Mouse (Mus musculus) megakaryocyte progenitor cell, adult 5-6 weeks (primary cell): ENCODE measurements around the gene Gpr143. TPM values are rescaled to one million over a fixed set of nuclear protein-coding genes. Genes with fewer than 3 reads are reported as not detected.

Experiments used
- ATAC-seq: replicated peaks from 2 replicates; pipeline ENCODE4 v1.8.0; 2016; ENCODE audit warnings: mild to moderate bottlenecking, moderate TSS enrichment, inconsistent platforms; ENCODE audit not compliant: poor library complexity
- total RNA-seq, 2 experiments: library from RNA; stranded (forward) in 1 of 2; stranded (reverse) in 1 of 2; fragments of 157-497, 149-512 nt in 1 of 2; fragments of 200-1000 nt in 1 of 2; gene quantifications; 2 replicates each; pipeline versions ENCODE4 v1.2.3 to v1.2.4; 2015 to 2017

Gpr143 gene
- total RNA-seq (2015) (not detected in 2 replicates), total RNA-seq (2017) (not detected in 2 replicates)

- ATAC-seq = no peak
These were observed at the start of gene Gpr143 for GRCm38 (mm10) chrX:152781720-152782403. Gpr143 (plus strand) TSS chrX:152781921.

- no peak for ATAC-seq
These were observed 46.4 kb upstream of the Gpr143 start for GRCm38 (mm10) chrX:152735283-152735682.

- ATAC-seq = no peak
These were observed 43.5 kb upstream of the Gpr143 start for GRCm38 (mm10) chrX:152738191-152738590.

GRCm38 (mm10) chrX:152738759-152739368 is 42.9 kb upstream of the Gpr143 start:
- no peak for ATAC-seq

- ATAC-seq = no peak
These were observed 38.1 kb upstream of the Gpr143 start for GRCm38 (mm10) chrX:152743642-152744041.

- ATAC-seq = no peak
These were observed 35.8 kb upstream of the Gpr143 start for GRCm38 (mm10) chrX:152745925-152746324.

- ATAC-seq = no peak
These were observed 25.9 kb upstream of the Gpr143 start for GRCm38 (mm10) chrX:152755819-152756218.

- no peak for ATAC-seq
These were observed 25.4 kb upstream of the Gpr143 start for GRCm38 (mm10) chrX:152756293-152756692.

GRCm38 (mm10) chrX:152762437-152762836 is 19.3 kb upstream of the Gpr143 start:
- ATAC-seq = no peak

GRCm38 (mm10) chrX:152762855-152763254 is 18.9 kb upstream of the Gpr143 start:
- ATAC-seq = no peak

GRCm38 (mm10) chrX:152764171-152764570 is 17.6 kb upstream of the Gpr143 start:
- ATAC-seq = no peak

GRCm38 (mm10) chrX:152768891-152769599 is 12.7 kb upstream of the Gpr143 start, which contains the start of gene Shroom2:
Shroom2 (minus strand) TSS chrX:152769465.
- ATAC-seq = no peak

GRCm38 (mm10) chrX:152769600-152770157 is 12.0 kb upstream of the Gpr143 start:
- no peak for ATAC-seq

GRCm38 (mm10) chrX:152788129-152788528 is 6.4 kb downstream of the Gpr143 start:
- no peak for ATAC-seq

- ATAC-seq = no peak
These were observed 6.9 kb downstream of the Gpr143 start for GRCm38 (mm10) chrX:152788611-152789010.

GRCm38 (mm10) chrX:152805317-152805716 is 23.6 kb downstream of the Gpr143 start:
- no peak for ATAC-seq

GRCm38 (mm10) chrX:152813339-152813738 is 31.6 kb downstream of the Gpr143 start:
- no peak for ATAC-seq

GRCm38 (mm10) chrX:152818996-152819395 is 37.3 kb downstream of the Gpr143 start:
- ATAC-seq = no peak

- peak; percentile 57 for ATAC-seq
These were observed 49.4 kb downstream of the Gpr143 start for GRCm38 (mm10) chrX:152831003-152831550.

GRCm38 (mm10) chrX:152834940-152835339 is 53.2 kb downstream of the Gpr143 start:
- ATAC-seq = peak; percentile 50; the same call in 1 of the 2 replicates
